Mouse (Mus musculus): ENCODE measurements around the gene Miip. TPM values are rescaled to one million over a fixed set of nuclear protein-coding genes. Genes with fewer than 3 reads are reported as not detected.

The Miip gene
- polyA plus RNA-seq, 1 experiment from 2014 or later = 69.3 TPM

DNA sequence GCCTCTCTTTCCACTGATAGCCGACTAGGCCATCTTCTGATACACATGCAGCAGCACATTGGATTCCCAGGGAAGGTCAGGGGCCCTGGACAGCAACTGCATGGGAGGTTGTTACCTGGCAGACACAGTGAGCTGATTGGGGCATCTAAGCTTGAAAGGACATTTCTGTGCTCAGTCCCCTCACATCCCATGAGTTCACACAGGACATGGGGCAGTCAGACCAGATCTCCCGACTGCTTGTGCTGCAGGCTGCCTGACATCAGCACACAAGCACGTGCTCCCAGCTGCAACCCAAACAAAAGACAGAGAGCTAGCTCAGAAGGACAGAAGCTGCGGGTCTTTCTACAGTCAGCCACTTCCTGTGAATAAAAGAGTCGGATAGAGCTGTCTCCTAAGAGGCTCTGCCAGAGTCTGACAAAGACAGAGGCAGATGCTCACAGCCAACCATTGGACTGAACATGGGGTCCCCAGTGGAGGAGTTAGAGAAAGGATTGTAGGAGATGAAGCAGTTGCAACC lies 55.3 kb downstream of the Miip start:
- peaks cover 16% of the 10 kb centered on the region; the same call in 1 of the 2 replicates for H3K9me3 ChIP-seq
- no peaks in the 10 kb centered on the region for H3K27me3 ChIP-seq (ENCODE audit: insufficient read depth, poor library complexity, severe bottlenecking)
- H3K36me3 ChIP-seq = no peaks in the 10 kb centered on the region
- H3K4me1 ChIP-seq (replicated peaks) = peaks cover 10% of the 10 kb centered on the region; the same call in 1 of the 2 replicates
- no peak for DNase-seq (ENCODE audit: low spot score)
- 47% methylated on average over 5 of the region's 5 CpGs for WGBS
- H3K27ac ChIP-seq = no peak overlapping the region
- H3K4me3 ChIP-seq = no peak overlapping the region

Other genes with a start within 250 kb of the Miip start
- 1.5 and 3.1 TPM in 2 replicates for gene Zfp979, start 226.3 kb downstream of the Miip start, polyA plus RNA-seq (2016; fragmentation: Nextera tagmentation; extraction: Ambion mirVana)
- gene Zfp534, start 166.3 kb downstream of the Miip start, polyA plus RNA-seq (2016; fragmentation: Nextera tagmentation; extraction: Ambion mirVana) = not detected in 2 replicates
- gene Zfp984, start 59.0 kb downstream of the Miip start, polyA plus RNA-seq (2016; fragmentation: Nextera tagmentation; extraction: Ambion mirVana) = 4.6 and 6.4 TPM in 2 replicates
- 4.4 and 5.1 TPM in 2 replicates for gene Zfp933, start 20.4 kb downstream of the Miip start, polyA plus RNA-seq (2016; fragmentation: Nextera tagmentation; extraction: Ambion mirVana)
- 13.5 and 15.8 TPM in 2 replicates for gene Fv1, start 163 bp upstream of the Miip start, polyA plus RNA-seq (2016; fragmentation: Nextera tagmentation; extraction: Ambion mirVana)
- 43.4 and 52.4 TPM in 2 replicates for gene Mfn2, start 35.9 kb upstream of the Miip start, polyA plus RNA-seq (2016; fragmentation: Nextera tagmentation; extraction: Ambion mirVana)
- 30.5 and 31.2 TPM in 2 replicates for gene Plod1, start 68.0 kb upstream of the Miip start, polyA plus RNA-seq (2016; fragmentation: Nextera tagmentation; extraction: Ambion mirVana)
- gene 2510039O18Rik, start 72.1 kb upstream of the Miip start, polyA plus RNA-seq (2016; fragmentation: Nextera tagmentation; extraction: Ambion mirVana) = 11.9 and 14.9 TPM in 2 replicates
- 0.29 TPM in 1 of 2 replicates, not detected in the other for gene Nppb, start 117.0 kb upstream of the Miip start, polyA plus RNA-seq (2016; fragmentation: Nextera tagmentation; extraction: Ambion mirVana)
- 0.21 TPM in 1 of 2 replicates, not detected in the other for gene Nppa, start 131.9 kb upstream of the Miip start, polyA plus RNA-seq (2016; fragmentation: Nextera tagmentation; extraction: Ambion mirVana)
- 13.9 and 17.8 TPM in 2 replicates for gene Clcn6, start 170.0 kb upstream of the Miip start, polyA plus RNA-seq (2016; fragmentation: Nextera tagmentation; extraction: Ambion mirVana)
- gene Mthfr, start 170.3 kb upstream of the Miip start, polyA plus RNA-seq (2016; fragmentation: Nextera tagmentation; extraction: Ambion mirVana) = 28.1 and 30.0 TPM in 2 replicates
- 15.6 and 15.7 TPM in 2 replicates for gene Agtrap, start 219.2 kb upstream of the Miip start, polyA plus RNA-seq (2016; fragmentation: Nextera tagmentation; extraction: Ambion mirVana)

Data from hindbrain, embryonic 10.5 days (tissue).